Mouse (Mus musculus) E14TG2a.4 (cell line): Measurements from ENCODE around the gene Nfkbib.

ENCODE experiments used
- CTCF ChIP-seq: conservative IDR thresholded peaks from 2 replicates; pipeline ENCODE4 v1.5.1; 2014; ENCODE audit warnings: low read length
- NANOG ChIP-seq: IDR thresholded peaks from 2 replicates; pipeline ENCODE4 v1.6.1; 2014; ENCODE audit warnings: borderline replicate concordance, low read length, mixed read lengths
- POU5F1 ChIP-seq: IDR thresholded peaks from 2 replicates; pipeline ENCODE4 v1.6.1; 2014; ENCODE audit warnings: low read length, borderline replicate concordance

GRCm38 (mm10) chr7:28780067-28780658 lies 12.9 kb upstream of the Nfkbib start:
- peak; percentile 73 for TF ChIP-seq CTCF
- TF ChIP-seq NANOG = no peak
- no peak for TF ChIP-seq POU5F1
